Mouse (Mus musculus) adrenal gland, postnatal 36 days (tissue): ENCODE data around the gene Hbs1l. TPM values are rescaled to one million over a fixed set of nuclear protein-coding genes. Genes with fewer than 3 reads are reported as not detected.

Experiments used
- DNase-seq, 2 experiments: peaks; one replicate each; pipeline ENCODE4 v3.0.0; 2021; ENCODE audit warnings: mixed read lengths in 1 of 2
- long read RNA-seq, 2 experiments: library from polyadenylated mRNA; stranded (forward); transcript quantifications; one replicate each; pipeline ENCODE4 v2.0.0; 2021; ENCODE audit warnings: borderline sequencing depth in 2 of 2
- total RNA-seq, 2 experiments: library from RNA; stranded (reverse); gene quantifications; 2 replicates each; pipeline ENCODE4 v1.2.3; 2021

Gene Hbs1l
- total RNA-seq: 10 to 100 TPM; 69.8 to 75.3 TPM
- long read RNA-seq, experiment 1, transcript Hbs1l-209 (18 exons, 2,733 nt): major isoform, 115 of 140 reads
- long read RNA-seq, experiment 1, partial matches to known transcripts: 5 of 140 reads
- long read RNA-seq, experiment 1, other reads (novel, unspliced or antisense): 15 of 140 reads
- long read RNA-seq, experiment 2, transcript Hbs1l-209 (18 exons, 2,733 nt): major isoform, 25 of 34 reads
- long read RNA-seq, experiment 2, partial matches to known transcripts: 3 of 34 reads
- long read RNA-seq, experiment 2, other reads (novel, unspliced or antisense): 4 of 34 reads

GRCm38 (mm10) chr10:21295759-21296621 lies at the start of gene Hbs1l:
TSS of gene Hbs1l (plus strand) at chr10:21295979.
- DNase-seq: peak; percentile 95

GRCm38 (mm10) chr10:21248556-21248955 lies 47.2 kb upstream of the Hbs1l start:
- no peak for DNase-seq

GRCm38 (mm10) chr10:21251881-21252534 lies 43.8 kb upstream of the Hbs1l start:
- DNase-seq: peak; percentile 78 to 81

- DNase-seq: no peak
Observed at GRCm38 (mm10) chr10:21252800-21253199, 43.0 kb upstream of the Hbs1l start.

- no peak for DNase-seq
Observed at GRCm38 (mm10) chr10:21254266-21255140, 41.3 kb upstream of the Hbs1l start.

GRCm38 (mm10) chr10:21257244-21257643 lies 38.5 kb upstream of the Hbs1l start:
- DNase-seq: peak in 1 of 2 experiments; percentile 7

- DNase-seq: no peak
Observed at GRCm38 (mm10) chr10:21259649-21260048, 36.1 kb upstream of the Hbs1l start.

- DNase-seq: no peak
Observed at GRCm38 (mm10) chr10:21265188-21265587, 30.6 kb upstream of the Hbs1l start.

- DNase-seq: no peak
Observed at GRCm38 (mm10) chr10:21267452-21267851, 28.3 kb upstream of the Hbs1l start.

- DNase-seq: no peak
Observed at GRCm38 (mm10) chr10:21268786-21269410, 26.9 kb upstream of the Hbs1l start.

- DNase-seq: no peak
Observed at GRCm38 (mm10) chr10:21269920-21270319, 25.9 kb upstream of the Hbs1l start.

- DNase-seq: no peak
Observed at GRCm38 (mm10) chr10:21270905-21271304, 24.9 kb upstream of the Hbs1l start.

GRCm38 (mm10) chr10:21271310-21271709 lies 24.5 kb upstream of the Hbs1l start:
- DNase-seq: no peak

- no peak for DNase-seq
Observed at GRCm38 (mm10) chr10:21271785-21272184, 24.0 kb upstream of the Hbs1l start.

GRCm38 (mm10) chr10:21287243-21288127 lies 8.3 kb upstream of the Hbs1l start:
- DNase-seq: no peak

GRCm38 (mm10) chr10:21291228-21291627 lies 4.6 kb upstream of the Hbs1l start:
- no peak for DNase-seq

- no peak for DNase-seq
Observed at GRCm38 (mm10) chr10:21294217-21294616, 1.6 kb upstream of the Hbs1l start.

GRCm38 (mm10) chr10:21295397-21295758 lies 401 bp upstream of the Hbs1l start:
- no peak for DNase-seq

GRCm38 (mm10) chr10:21298972-21299371 lies 3.2 kb downstream of the Hbs1l start:
- DNase-seq: no peak

- DNase-seq: no peak
Observed at GRCm38 (mm10) chr10:21301822-21302221, 6.0 kb downstream of the Hbs1l start.
